Mouse (Mus musculus) embryonic facial prominence, embryonic 10.5 days (tissue): Measurements from ENCODE around the gene Vamp3. TPM values are rescaled to one million over a fixed set of nuclear protein-coding genes. Genes with fewer than 3 reads are reported as not detected.

Source experiments
- DNase-seq: peaks from one replicate; pipeline ENCODE4 v3.0.0-alpha.2; 2017; ENCODE audit warnings: low spot score
- H3K27ac ChIP-seq: fragments of 300-500 bp; sonication (generic); replicated peaks from 2 replicates; pipeline ENCODE4 v1.5.1; 2016; ENCODE audit warnings: mild to moderate bottlenecking
- H3K27me3 ChIP-seq: fragments of 300-500 bp; sonication (generic); replicated peaks from 2 replicates; pipeline ENCODE4 v1.6.1; 2016; ENCODE audit warnings: low read depth, mild to moderate bottlenecking; ENCODE audit not compliant: poor library complexity, severe bottlenecking
- H3K36me3 ChIP-seq: fragments of 300-500 bp; sonication (generic); replicated peaks from 2 replicates; pipeline ENCODE4 v1.6.1; 2016; ENCODE audit warnings: mild to moderate bottlenecking, moderate library complexity
- H3K4me1 ChIP-seq: fragments of 300-500 bp; sonication (generic); 2 replicates; pipeline ENCODE4 v1.6.1; 2016
- H3K4me3 ChIP-seq: fragments of 300-500 bp; sonication (generic); 2 replicates; pipeline ENCODE4 v1.5.1; 2016; ENCODE audit warnings: mild to moderate bottlenecking, moderate library complexity
- H3K9me3 ChIP-seq: fragments of 300-500 bp; sonication (generic); 2 replicates; pipeline ENCODE4 v1.6.1; 2016; ENCODE audit warnings: mild to moderate bottlenecking
- WGBS: fragments of 180-500 bp; shearing (Covaris S2); methylation state at CpG from one replicate; pipeline ENCODE4 v1.1.7; 2016; 5-methylcytosine and 5-hydroxymethylcytosine counted together
- polyA plus RNA-seq: library from polyadenylated mRNA; unstranded; fragments of >200 nt; fragmentation: Nextera tagmentation; extraction: Ambion mirVana; gene quantifications from 2 replicates; pipeline ENCODE4 v1.2.1, GENCODE M21; 2016

Gene Vamp3
- polyA plus RNA-seq, 1 experiment from 2014 or later: 105 TPM

DNA sequence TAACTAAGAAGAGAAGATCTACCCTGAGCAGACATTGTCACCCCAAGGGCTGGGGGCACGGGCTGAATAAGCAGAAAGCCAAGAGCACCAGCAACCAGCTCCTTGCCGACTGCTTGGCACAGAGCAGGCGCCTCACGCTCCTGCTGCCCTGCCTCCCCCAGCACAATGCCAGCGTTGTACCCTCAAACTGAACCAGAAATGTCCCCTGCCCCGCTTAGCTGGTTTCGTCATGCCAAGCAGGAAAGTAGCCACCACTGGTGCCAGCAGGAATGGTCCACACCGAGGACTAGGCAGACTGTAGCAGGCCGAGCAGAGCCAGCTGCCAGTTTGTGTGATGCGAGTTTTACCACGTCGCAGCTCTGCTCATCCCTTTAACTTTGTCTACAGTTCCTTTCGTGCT is 24.2 kb upstream of the Vamp3 start:
- 93% methylated on average over 13 of the region's 13 CpGs for WGBS
- Histone ChIP-seq H3K9me3 (no peaks in the 10 kb centered on the region), H3K27ac (no peak overlapping the region), H3K4me3 (no peak overlapping the region), H3K4me1 (no peaks in the 10 kb centered on the region), H3K36me3 (peaks cover 94% of the 10 kb centered on the region), H3K27me3 (no peaks in the 10 kb centered on the region)
- DNase-seq: no peak

DNA sequence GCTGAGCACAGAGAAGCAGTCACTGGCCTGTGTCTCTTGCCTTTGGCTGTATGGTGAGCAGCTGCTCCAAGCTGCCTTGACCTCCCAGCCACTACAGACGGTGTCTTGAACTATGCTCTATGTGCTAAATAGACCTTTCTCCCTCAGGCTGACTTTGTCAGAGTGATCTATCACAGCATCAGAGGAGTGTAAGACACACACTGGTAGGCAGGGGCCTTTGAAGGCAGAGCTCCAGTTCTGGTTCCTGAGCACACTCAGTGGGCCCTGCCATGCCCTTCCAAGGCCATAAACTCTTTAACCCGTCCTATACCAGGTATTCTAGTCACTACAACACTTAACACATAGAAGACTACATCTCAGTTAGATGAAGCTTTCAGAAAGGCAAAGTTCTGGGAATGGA is 23.6 kb upstream of the Vamp3 start:
- Histone ChIP-seq H3K36me3 (peaks cover 96% of the 10 kb centered on the region), H3K27ac (no peak overlapping the region), H3K27me3 (no peaks in the 10 kb centered on the region), H3K4me1 (no peaks in the 10 kb centered on the region), H3K4me3 (no peak overlapping the region), H3K9me3 (no peaks in the 10 kb centered on the region)
- DNase-seq: no peak
- WGBS: 81% methylated on average over 2 of the region's 2 CpGs

DNA sequence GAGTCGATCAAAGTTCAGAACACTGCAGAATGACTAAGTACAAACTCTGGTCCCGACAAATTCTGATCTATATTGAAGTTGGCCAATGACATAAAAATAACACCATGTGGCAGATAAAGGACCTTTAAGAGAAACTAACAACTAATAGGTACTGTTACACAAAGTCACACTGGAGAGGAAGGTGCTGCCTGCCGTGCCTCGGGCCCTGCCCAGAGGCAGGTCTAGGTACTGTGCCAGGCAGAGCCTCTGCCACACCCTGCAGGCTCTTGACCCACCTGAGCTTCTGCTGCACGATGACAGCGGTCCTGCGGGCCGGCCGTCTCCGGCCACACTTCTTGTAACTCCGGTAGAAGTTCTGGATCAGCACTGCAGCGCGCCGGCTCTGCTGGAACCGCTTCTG is 17.1 kb upstream of the Vamp3 start:
- WGBS: 92% methylated on average over 15 of the region's 15 CpGs
- Histone ChIP-seq H3K4me3 (no peak overlapping the region), H3K9me3 (no peaks in the 10 kb centered on the region), H3K4me1 (no peaks in the 10 kb centered on the region), H3K27ac (no peak overlapping the region), H3K36me3 (peaks cover 97% of the 10 kb centered on the region), H3K27me3 (no peaks in the 10 kb centered on the region)
- no peak for DNase-seq

DNA sequence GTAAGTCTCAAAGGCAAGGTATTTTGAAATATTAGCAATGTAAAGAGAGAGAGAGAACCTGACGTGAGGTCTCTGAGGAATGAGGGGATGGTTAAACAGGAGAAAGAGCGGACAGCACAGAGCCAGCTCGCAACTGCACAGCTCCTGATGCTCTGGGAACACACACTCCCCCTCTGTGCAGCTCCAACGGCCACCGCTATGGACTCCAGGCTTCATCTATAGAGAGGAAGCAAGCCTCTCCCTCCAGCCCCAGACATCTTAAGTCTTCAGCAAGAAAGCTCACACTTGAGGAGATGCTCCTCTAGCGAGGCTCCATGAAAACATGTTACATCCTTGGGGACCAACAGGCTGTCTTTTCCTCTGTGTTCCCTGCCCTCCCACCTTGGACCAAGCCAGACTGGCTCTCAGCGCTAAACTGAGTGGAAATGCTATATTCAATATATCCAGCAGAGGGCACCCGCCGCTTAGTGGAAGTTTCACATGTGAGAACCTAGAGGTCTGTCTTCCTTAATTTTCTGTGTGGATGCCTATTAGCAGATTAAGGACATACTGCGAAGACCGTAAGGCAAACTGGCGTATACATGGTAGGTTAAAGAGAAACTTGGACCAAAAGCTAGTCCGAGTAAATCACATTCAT is 15.5 kb upstream of the Vamp3 start:
- WGBS: 58% methylated on average over 13 of the region's 13 CpGs
- Histone ChIP-seq H3K4me1 (no peaks in the 10 kb centered on the region), H3K27me3 (no peaks in the 10 kb centered on the region), H3K27ac (no peak overlapping the region), H3K9me3 (no peaks in the 10 kb centered on the region), H3K4me3 (no peak overlapping the region), H3K36me3 (peaks cover 90% of the 10 kb centered on the region)
- peak; percentile 73 for DNase-seq

DNA sequence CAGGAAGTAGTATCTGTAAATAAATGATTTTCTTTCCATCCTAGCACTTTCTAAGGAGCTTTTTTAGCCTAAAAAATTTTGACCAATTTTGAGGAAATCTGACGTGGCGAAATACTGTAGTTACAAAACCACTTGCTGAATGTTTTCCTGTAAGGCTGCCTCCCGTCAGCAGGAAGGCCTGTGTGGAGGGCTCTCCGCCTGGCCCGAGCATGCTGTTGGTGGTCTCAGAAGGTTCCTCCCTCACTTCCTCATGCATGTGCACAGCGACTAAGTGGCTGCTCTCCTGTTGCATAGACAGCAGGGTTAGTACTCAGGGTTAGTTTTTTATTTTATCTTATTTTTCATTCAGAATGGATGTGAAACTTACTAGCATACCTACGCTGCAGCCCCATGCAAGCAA is 13.2 kb upstream of the Vamp3 start:
- no peaks in the 10 kb centered on the region for H3K4me1 ChIP-seq
- no peaks in the 10 kb centered on the region for H3K9me3 ChIP-seq
- no peaks in the 10 kb centered on the region for H3K27me3 ChIP-seq
- no peak overlapping the region for H3K4me3 ChIP-seq
- 85% methylated on average over 7 of the region's 7 CpGs for WGBS
- peaks cover 85% of the 10 kb centered on the region for H3K36me3 ChIP-seq
- H3K27ac ChIP-seq: no peak overlapping the region
- no peak for DNase-seq

DNA sequence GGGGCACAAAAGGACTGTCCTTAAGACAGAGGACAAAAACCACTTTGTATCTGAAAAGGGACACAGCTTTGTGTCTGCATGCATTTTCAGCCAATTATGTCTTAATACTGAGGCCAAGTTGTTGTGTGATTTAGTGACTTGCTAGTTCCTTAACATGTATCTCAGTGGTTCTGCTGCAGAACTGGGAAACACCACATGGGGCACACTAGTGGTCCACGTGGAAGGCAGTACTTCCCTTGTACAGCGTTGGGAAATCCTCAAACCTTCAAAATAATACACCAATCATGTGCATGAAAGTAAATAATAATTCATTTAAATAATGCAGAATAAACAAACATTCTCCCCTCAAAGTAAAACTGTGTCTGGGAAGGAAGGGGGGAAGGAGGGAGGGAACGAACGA is 11.0 kb upstream of the Vamp3 start:
- WGBS: 74% methylated on average over 4 of the region's 4 CpGs
- H3K36me3 ChIP-seq: peaks cover 67% of the 10 kb centered on the region

DNA sequence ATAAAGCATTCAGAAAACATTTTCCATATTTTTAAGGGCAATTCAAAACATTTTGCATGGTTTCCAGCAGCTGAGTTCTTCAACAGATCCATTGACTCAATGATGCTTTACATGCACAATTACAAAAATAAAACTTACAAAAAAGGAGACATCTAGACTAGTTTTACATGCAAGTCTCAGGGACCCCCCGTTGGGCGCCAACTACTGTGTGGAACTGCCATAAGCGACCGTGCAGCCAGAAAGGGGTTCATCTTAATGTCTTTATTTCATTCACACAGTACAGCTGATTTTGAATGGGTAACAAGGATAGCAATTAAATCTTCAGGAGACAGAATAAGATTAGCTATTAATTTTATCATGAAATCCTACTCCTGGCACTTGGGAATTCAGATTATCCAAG is 1.8 kb upstream of the Vamp3 start:
- no peak overlapping the region for H3K4me3 ChIP-seq
- H3K9me3 ChIP-seq: peaks cover 11% of the 10 kb centered on the region; the same call in 1 of the 2 replicates
- peaks cover 37% of the 10 kb centered on the region for H3K36me3 ChIP-seq
- no peak overlapping the region for H3K27ac ChIP-seq
- no peaks in the 10 kb centered on the region for H3K27me3 ChIP-seq
- 94% methylated on average over 4 of the region's 4 CpGs for WGBS
- no peak for DNase-seq
- H3K4me1 ChIP-seq: peaks cover 20% of the 10 kb centered on the region

More for the DNA sequence above, 11.0 kb upstream of the Vamp3 start:
- Histone ChIP-seq H3K27ac (no peak overlapping the region), H3K9me3 (no peaks in the 10 kb centered on the region), H3K4me3 (no peak overlapping the region), H3K27me3 (no peaks in the 10 kb centered on the region), H3K4me1 (no peaks in the 10 kb centered on the region)
- no peak for DNase-seq

DNA sequence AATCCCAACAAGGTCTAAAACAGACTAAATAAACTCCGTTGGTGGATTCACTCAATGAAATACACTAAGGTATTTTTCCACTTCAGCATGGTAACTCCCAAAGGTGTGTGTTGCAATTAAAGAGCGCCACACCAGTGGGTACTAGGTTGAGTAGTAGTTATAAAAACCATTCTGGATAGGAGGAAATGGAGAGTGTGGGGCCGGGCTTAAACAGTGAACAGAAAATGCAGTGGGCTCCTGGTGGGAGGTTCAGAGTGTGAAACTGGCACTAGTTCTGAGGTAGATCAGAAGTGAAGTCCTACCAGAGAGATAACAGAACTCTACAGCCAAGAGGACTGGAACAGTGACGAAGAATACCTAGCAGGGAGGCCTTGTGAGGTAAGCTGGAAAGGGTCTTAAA is 871 bp upstream of the Vamp3 start:
- peaks cover 44% of the 10 kb centered on the region for H3K36me3 ChIP-seq
- H3K27me3 ChIP-seq: no peaks in the 10 kb centered on the region
- peak overlapping the region; percentile 97 for H3K4me3 ChIP-seq
- H3K27ac ChIP-seq: peak overlapping the region; percentile 94
- peaks cover 11% of the 10 kb centered on the region; the same call in 1 of the 2 replicates for H3K9me3 ChIP-seq
- peaks cover 20% of the 10 kb centered on the region for H3K4me1 ChIP-seq
- 81% methylated on average over 4 of the region's 4 CpGs for WGBS
- DNase-seq: no peak

DNA sequence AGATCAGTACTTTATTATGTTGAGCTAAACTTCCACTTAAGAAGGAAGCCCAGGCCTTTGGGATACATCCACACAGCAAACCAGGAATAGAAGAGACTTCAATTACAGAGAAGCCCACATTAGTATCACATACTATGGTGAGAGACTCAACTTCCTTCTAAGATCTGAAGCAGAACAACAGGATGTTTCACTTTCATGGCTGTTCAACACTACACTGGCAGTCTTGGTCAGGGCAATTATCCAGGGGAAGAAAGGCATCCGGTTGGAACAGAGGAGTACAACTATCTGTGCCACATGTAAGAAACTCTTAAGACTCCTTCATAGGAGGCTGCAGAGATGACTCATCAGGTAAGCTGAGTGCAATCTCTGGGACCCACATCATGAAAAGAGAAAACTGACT is 6.6 kb downstream of the Vamp3 start:
- peaks cover 81% of the 10 kb centered on the region for H3K36me3 ChIP-seq
- peaks cover under 1% of the 10 kb centered on the region; the same call in 1 of the 2 replicates for H3K4me1 ChIP-seq
- no peak overlapping the region for H3K27ac ChIP-seq
- WGBS: 96% methylated on average over 1 of the region's 1 CpGs
- no peaks in the 10 kb centered on the region for H3K9me3 ChIP-seq
- no peaks in the 10 kb centered on the region for H3K27me3 ChIP-seq
- no peak for DNase-seq
- no peak overlapping the region for H3K4me3 ChIP-seq

DNA sequence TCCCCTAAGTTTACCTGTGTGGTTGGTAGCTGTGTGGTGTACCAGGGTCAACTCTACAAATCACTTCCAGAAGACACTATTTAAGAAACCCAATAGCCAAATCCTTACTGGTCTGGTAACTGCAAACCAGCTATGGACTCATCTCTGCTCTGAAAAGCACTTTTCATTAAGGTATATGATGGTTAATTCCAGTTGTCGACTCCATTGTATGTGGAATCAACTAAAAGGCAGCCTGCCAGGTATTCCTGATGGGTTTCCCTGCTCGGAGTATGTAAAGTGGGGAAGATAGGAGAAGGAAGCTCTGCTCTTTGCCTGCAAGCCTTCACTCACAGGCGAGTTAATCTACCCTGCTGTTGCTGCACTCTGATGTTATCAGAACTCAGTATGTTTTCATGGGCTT is 11.2 kb downstream of the Vamp3 start:
- WGBS: 87% methylated on average over 3 of the region's 3 CpGs
- no peak overlapping the region for H3K27ac ChIP-seq
- H3K4me1 ChIP-seq: peaks cover 20% of the 10 kb centered on the region
- H3K36me3 ChIP-seq: peaks cover 49% of the 10 kb centered on the region
- 0 out of 2 replicates have a peak, but pooled peaks cover 8% of the 10 kb centered on the region for H3K27me3 ChIP-seq
- H3K9me3 ChIP-seq: no peaks in the 10 kb centered on the region
- no peak for DNase-seq
- H3K4me3 ChIP-seq: no peak overlapping the region

DNA sequence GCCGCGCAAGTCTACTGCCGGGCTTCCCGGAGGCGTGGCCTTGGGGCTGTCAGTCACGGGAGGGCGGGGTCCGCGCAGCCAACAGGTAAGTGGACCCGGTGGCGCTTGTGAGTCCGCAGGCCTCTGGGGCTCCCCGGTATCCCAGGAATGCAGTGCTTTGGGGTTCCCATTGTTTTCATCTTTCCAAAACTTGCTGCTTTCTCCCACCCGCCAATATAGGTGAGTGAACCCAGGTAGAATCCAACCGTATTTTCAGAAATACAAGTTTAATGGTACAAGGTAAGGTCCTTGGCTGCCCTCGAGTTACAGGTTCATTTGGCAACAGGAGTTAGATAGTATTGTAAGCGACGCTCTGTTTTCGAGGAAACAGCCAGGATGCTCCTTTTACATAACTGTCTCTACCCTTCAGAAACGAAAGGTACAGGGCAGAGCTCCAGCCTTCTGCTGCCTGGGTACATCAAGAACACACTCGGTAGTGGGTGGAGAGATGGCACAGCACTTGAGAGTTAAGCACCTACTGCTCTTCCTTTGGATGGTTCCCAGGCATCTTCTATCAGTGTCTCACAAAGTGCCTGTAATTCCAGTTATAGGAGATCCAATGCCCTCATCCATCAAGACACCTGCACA is 12.7 kb downstream of the Vamp3 start:
- H3K27me3 ChIP-seq: 0 out of 2 replicates have a peak, but pooled peaks cover 8% of the 10 kb centered on the region
- H3K27ac ChIP-seq: peak overlapping the region; percentile 83
- peak overlapping the region; percentile 71 for H3K4me3 ChIP-seq
- DNase-seq: no peak
- peaks cover 20% of the 10 kb centered on the region for H3K4me1 ChIP-seq
- no peaks in the 10 kb centered on the region for H3K9me3 ChIP-seq
- 6% methylated on average over 21 of the region's 21 CpGs for WGBS
- peaks cover 36% of the 10 kb centered on the region for H3K36me3 ChIP-seq

DNA sequence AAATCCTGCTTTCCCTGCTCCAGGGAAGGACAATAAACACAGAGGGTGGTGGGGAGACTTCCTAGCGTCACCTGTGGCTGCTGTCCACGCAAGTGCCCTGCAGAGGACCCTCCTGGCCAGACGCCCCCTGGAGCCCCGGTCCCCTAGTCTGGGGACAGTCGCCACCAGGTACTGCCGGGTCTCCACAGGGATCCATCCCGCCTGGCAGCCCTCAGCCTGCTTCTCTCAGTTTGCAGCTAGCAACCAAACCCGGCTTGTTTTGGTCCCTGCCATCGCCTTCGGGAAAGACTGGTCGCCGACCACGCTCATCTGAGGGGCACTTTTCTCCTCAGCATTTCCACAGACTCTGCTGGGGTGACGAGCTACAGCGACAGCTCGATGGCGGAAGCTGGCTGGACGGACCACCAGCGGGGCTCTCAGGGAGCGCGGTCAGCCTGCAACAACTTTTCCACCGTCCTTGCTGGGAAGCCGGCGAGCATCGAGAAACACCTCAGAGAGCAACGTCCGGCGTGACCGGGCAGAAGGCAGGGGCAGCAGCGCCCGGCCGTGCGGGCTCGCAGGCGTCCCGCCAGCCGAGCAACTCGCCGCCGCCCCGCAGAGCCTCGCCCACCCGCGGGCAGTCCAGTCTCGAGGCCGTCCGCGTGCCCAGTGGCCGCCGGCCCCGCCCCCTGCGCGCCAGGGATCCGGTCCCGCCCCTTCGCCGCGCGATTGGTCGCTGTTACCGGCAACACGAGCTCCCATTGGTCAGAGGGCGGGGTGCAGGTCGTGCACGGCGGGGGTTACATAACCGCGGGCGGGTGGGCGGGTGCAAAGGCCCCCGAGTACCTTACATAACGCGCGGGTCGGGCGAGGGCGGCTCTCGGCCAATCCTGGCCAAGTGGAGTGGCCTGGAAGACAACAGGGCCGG is 13.5 kb downstream of the Vamp3 start, which contains the start of gene Per3:
Gene Per3 (minus strand): TSS at position 629 of the 907 bp plus-strand sequence.
- Histone ChIP-seq H3K36me3 (peaks cover 29% of the 10 kb centered on the region), H3K27ac (peak within 1 kb of the TSS; percentile 83), H3K4me1 (peaks cover 20% of the 10 kb centered on the region), H3K9me3 (no peaks in the 10 kb centered on the region), H3K27me3 (0 out of 2 replicates have a peak, but pooled peaks cover 8% of the 10 kb centered on the region), H3K4me3 (peak within 1 kb of the TSS; percentile 71)
- DNase-seq: peak; percentile 98
- under 1% methylated on average over 79 of the region's 79 CpGs for WGBS
